Mouse (Mus musculus) telencephalon, adult 2 months (tissue): Measurements from ENCODE around the gene Gm21477.
"Not testable (repeated sequence)": the region's sequence is repeated elsewhere in the genome, so short reads cannot be mapped to it uniquely, and the experiment has no call there.

ENCODE experiments used
- DNase-seq: peaks from one replicate; pipeline ENCODE4 v3.0.0-alpha.2; 2011; ENCODE audit warnings: low read depth, low spot score

Gene Gm21477

DNA sequence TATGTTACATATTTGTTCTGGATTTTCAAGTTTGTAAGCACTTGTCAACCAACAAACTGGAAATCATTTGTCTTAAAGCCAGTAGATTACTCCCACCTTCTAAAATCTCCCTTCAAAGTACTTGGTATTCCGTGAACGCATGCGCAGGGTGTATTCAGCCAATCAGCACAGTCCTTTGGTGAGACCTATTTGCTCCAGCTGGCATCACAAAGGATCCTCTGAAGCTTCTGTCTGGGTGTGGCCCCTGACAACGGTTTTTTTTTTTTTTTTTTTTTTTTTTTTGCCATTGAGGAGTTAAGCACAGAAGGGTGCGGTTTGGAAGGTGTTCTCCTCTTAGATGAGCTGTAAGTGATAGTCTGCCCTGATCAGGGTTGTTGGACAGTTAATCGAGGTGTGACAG lies at the start of gene Gm21477:
TSS of gene Gm21477 (plus strand) at position 301 of the 400 bp plus-strand sequence.
- DNase-seq, result not testable (repeated sequence)
